Mouse (Mus musculus) neural tube, embryonic 13.5 days (tissue): ENCODE results near the gene Slc46a2. TPM values are rescaled to one million over a fixed set of nuclear protein-coding genes. Genes with fewer than 3 reads are reported as not detected.

Experiments used
- ATAC-seq: fragments of 200-750 bp; cut with Nextera tagmentation; 2 replicates; pipeline ENCODE4 v1.8.0; 2017; ENCODE audit warnings: low read depth, mild to moderate bottlenecking, moderate TSS enrichment, moderate library complexity
- H3K27ac ChIP-seq: fragments of 300-500 bp; sonication (generic); replicated peaks from 2 replicates; pipeline ENCODE4 v1.5.1; 2015; ENCODE audit warnings: moderate library complexity, mild to moderate bottlenecking, inconsistent platforms
- H3K27me3 ChIP-seq: fragments of 300-500 bp; sonication (generic); 2 replicates; pipeline ENCODE4 v1.6.1; 2015; ENCODE audit warnings: mild to moderate bottlenecking, inconsistent platforms
- H3K36me3 ChIP-seq: fragments of 300-500 bp; sonication (generic); 2 replicates; pipeline ENCODE4 v1.6.1; 2015; ENCODE audit warnings: mild to moderate bottlenecking, inconsistent platforms
- H3K4me1 ChIP-seq: fragments of 300-500 bp; sonication (generic); replicated peaks from 2 replicates; pipeline ENCODE4 v1.6.1; 2015; ENCODE audit warnings: inconsistent platforms
- H3K4me2 ChIP-seq: fragments of 300-500 bp; sonication (generic); 2 replicates; pipeline ENCODE4 v1.6.1; 2015; ENCODE audit warnings: inconsistent platforms, mild to moderate bottlenecking, moderate library complexity
- H3K4me3 ChIP-seq: fragments of 300-500 bp; sonication (generic); 2 replicates; pipeline ENCODE4 v1.5.1; 2015; ENCODE audit warnings: mild to moderate bottlenecking, inconsistent platforms
- H3K9ac ChIP-seq: fragments of 300-500 bp; sonication (generic); 2 replicates; pipeline ENCODE4 v1.6.1; 2015; ENCODE audit warnings: moderate library complexity, mild to moderate bottlenecking, inconsistent platforms
- H3K9me3 ChIP-seq: fragments of 300-500 bp; sonication (generic); 2 replicates; pipeline ENCODE4 v1.6.1; 2016; ENCODE audit warnings: inconsistent platforms
- WGBS: fragments of 180-500 bp; shearing (Covaris S2); methylation state at CpG from one replicate; pipeline ENCODE4 v1.1.7; 2015; 5-methylcytosine and 5-hydroxymethylcytosine counted together
- polyA plus RNA-seq: library from polyadenylated mRNA; unstranded; fragments of >200 nt; fragmentation: Nextera tagmentation; extraction: Ambion mirVana; gene quantifications from 2 replicates; pipeline ENCODE4 v1.2.1, GENCODE M21; 2015

The Slc46a2 gene
- polyA plus RNA-seq, 1 experiment from 2014 or later, result not detected

DNA sequence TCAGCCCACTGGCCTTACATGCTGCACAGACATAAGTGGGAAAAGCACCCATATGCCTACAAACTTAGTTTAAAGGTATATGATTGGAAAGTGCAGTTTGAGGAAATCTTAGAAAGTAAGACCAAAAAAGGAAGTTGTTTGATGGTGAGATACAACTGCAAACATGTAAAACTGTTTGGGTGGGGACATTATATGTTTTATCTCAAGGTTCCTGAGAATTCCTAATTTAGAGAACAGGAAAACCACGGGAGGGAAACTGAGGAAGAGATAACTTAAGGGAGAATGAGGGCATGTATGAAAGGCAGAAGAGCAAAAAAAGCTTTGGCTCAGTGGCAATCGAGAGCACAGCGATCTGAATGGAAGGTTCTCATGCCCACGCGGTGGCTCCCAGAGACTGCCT, 27.8 kb downstream of the Slc46a2 start:
- no peaks in the 10 kb centered on the region for H3K4me1 ChIP-seq
- no peak overlapping the region for H3K4me3 ChIP-seq
- H3K36me3 ChIP-seq, result peaks cover 29% of the 10 kb centered on the region
- WGBS, result 94% methylated on average over 5 of the region's 5 CpGs
- no peak overlapping the region for H3K27ac ChIP-seq
- no peak overlapping the region for H3K9ac ChIP-seq
- H3K4me2 ChIP-seq, result no peak overlapping the region
- no peaks in the 10 kb centered on the region for H3K27me3 ChIP-seq
- H3K9me3 ChIP-seq, result no peaks in the 10 kb centered on the region
- no peak for ATAC-seq

- peaks cover 30% of the 10 kb centered on the region for H3K36me3 ChIP-seq
- H3K4me2 ChIP-seq, result no peak overlapping the region
- H3K9ac ChIP-seq, result no peak overlapping the region
- 91% methylated on average over 6 of the region's 6 CpGs for WGBS
- no peaks in the 10 kb centered on the region for H3K4me1 ChIP-seq
- no peak overlapping the region for H3K4me3 ChIP-seq
- no peaks in the 10 kb centered on the region for H3K27me3 ChIP-seq
- H3K27ac ChIP-seq, result no peak overlapping the region
- H3K9me3 ChIP-seq, result no peaks in the 10 kb centered on the region
- no peak for ATAC-seq
These were observed 28.6 kb downstream of the Slc46a2 start for GRCm38 (mm10) chr4:59886281-59886680.

DNA sequence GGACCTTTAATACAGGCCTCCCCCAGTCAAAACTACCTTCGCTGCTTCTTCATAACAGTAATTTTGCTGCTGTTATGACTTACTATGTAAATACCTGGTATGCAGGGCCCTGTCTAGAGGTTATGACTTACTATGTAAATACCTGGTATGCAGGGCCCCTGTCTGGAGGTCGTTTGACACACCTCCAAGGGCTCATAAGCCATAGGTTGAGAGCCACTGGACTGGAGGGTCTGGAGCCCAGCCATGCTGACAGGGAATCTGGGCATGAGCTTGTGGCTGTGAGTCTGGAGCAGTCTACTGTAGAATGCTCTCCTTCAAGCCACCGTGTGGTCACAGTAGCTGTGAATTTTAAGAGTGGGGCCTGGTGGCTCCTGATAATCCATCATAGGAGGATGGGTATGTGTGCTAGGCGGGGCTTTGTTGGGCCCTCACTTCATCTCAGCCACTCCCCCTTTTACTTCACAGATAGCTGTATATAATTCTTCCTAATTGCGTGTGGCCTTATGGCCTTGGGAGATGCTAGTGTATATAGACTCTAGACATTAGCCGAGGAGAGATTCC, 30.6 kb downstream of the Slc46a2 start:
- no peak overlapping the region for H3K4me3 ChIP-seq
- H3K9ac ChIP-seq, result no peak overlapping the region
- no peak for ATAC-seq
- 83% methylated on average over 6 of the region's 6 CpGs for WGBS
- H3K9me3 ChIP-seq, result no peaks in the 10 kb centered on the region
- no peak overlapping the region for H3K4me2 ChIP-seq
- peaks cover 45% of the 10 kb centered on the region for H3K36me3 ChIP-seq
- H3K27me3 ChIP-seq, result no peaks in the 10 kb centered on the region
- no peaks in the 10 kb centered on the region for H3K4me1 ChIP-seq
- no peak overlapping the region for H3K27ac ChIP-seq

- 88% methylated on average over 2 of the region's 2 CpGs for WGBS
- no peak overlapping the region for H3K4me2 ChIP-seq
- H3K9ac ChIP-seq, result no peak overlapping the region
- H3K27ac ChIP-seq, result no peak overlapping the region
- H3K4me1 ChIP-seq, result no peaks in the 10 kb centered on the region
- no peaks in the 10 kb centered on the region for H3K9me3 ChIP-seq
- no peak for ATAC-seq
- no peak overlapping the region for H3K4me3 ChIP-seq
- peaks cover 43% of the 10 kb centered on the region for H3K36me3 ChIP-seq
- no peaks in the 10 kb centered on the region for H3K27me3 ChIP-seq
These were observed 33.6 kb downstream of the Slc46a2 start for GRCm38 (mm10) chr4:59881210-59881609.

DNA sequence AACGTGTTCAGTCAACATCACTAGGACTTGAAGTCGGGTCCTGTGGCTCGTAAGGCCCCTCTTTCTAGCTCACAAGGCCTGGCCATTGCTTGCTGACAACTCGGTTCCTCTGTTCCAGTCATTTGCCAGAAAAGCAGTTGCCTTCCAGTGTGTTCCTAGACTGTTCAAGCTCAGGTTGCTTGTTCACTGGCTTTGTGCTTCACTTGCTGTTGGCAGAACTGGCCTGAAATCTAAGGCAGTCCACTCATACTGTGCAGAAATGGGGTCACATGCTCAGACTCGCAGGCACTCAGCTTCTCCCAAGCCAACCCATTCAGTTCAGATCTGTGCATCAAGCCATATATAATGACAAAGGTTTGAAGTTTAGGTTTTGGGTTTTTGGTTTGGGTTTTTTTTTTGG, 34.1 kb downstream of the Slc46a2 start:
- no peaks in the 10 kb centered on the region for H3K4me1 ChIP-seq
- peaks cover 40% of the 10 kb centered on the region for H3K36me3 ChIP-seq
- no peaks in the 10 kb centered on the region for H3K9me3 ChIP-seq
- ATAC-seq, result no peak
- no peak overlapping the region for H3K27ac ChIP-seq
- H3K27me3 ChIP-seq, result no peaks in the 10 kb centered on the region
- H3K4me2 ChIP-seq, result no peak overlapping the region
- 92% methylated on average over 5 of the region's 5 CpGs for WGBS
- no peak overlapping the region for H3K9ac ChIP-seq
- no peak overlapping the region for H3K4me3 ChIP-seq

- 82% methylated on average over 3 of the region's 3 CpGs for WGBS
These were observed 35.4 kb downstream of the Slc46a2 start for GRCm38 (mm10) chr4:59879444-59879843.

DNA sequence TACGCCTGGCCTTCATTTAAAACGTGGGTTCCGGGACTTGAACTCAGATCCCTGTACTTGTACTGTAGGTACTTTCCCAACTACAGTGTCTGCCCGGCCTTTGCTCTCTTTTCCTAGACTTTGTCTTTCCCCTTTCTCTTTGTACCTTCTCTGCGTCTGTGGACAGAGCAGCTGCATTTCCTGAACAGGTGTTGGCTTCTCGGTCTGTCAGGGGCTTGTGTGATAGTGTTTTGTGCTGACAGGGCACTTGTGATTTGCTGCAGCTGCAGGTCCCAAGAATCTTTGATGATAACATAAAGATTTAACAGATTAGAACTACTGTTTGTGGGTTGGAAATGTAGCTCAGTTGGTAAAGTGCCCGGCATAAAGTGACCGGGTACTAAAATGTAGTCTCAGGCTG, 36.3 kb downstream of the Slc46a2 start:
- H3K27me3 ChIP-seq, result no peaks in the 10 kb centered on the region
- H3K27ac ChIP-seq, result no peak overlapping the region
- H3K4me3 ChIP-seq, result no peak overlapping the region
- ATAC-seq, result no peak
- H3K4me2 ChIP-seq, result no peak overlapping the region
- H3K4me1 ChIP-seq, result no peaks in the 10 kb centered on the region
- no peaks in the 10 kb centered on the region for H3K9me3 ChIP-seq
- H3K9ac ChIP-seq, result no peak overlapping the region
- peaks cover 30% of the 10 kb centered on the region for H3K36me3 ChIP-seq
- WGBS, result 91% methylated on average over 8 of the region's 8 CpGs

More at GRCm38 (mm10) chr4:59879444-59879843, 35.4 kb downstream of the Slc46a2 start:
- Histone ChIP-seq H3K27ac (no peak overlapping the region), H3K4me2 (no peak overlapping the region), H3K4me3 (no peak overlapping the region), H3K9me3 (no peaks in the 10 kb centered on the region), H3K27me3 (no peaks in the 10 kb centered on the region), H3K9ac (no peak overlapping the region), H3K36me3 (peaks cover 30% of the 10 kb centered on the region), H3K4me1 (no peaks in the 10 kb centered on the region)
- no peak for ATAC-seq

DNA sequence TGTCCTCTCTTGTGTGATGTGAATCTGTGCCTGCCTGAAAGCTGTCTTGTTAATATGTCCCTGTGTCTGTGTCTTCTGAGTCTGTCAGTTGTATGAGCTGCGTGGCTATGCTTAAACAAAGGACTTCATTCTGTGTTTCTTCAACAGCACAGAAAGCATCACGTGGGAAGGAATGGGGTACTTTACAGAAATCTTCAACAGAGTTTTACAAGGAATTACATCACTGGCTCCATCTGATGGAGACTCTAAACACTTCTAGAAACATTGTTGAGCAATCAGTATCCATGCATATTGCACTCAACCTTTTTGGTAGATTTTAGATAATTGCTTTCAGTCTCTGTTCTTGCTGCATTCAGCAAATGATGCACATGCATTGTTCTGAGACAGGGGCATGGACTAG, 37.8 kb downstream of the Slc46a2 start:
- WGBS, result 61% methylated on average over 2 of the region's 2 CpGs
- peaks cover 18% of the 10 kb centered on the region for H3K36me3 ChIP-seq
- 0 out of 2 replicates have a peak, but pooled peaks cover 3% of the 10 kb centered on the region for H3K4me1 ChIP-seq
- ATAC-seq, result no peak
- H3K9ac ChIP-seq, result no peak overlapping the region
- no peaks in the 10 kb centered on the region for H3K27me3 ChIP-seq
- no peak overlapping the region for H3K4me2 ChIP-seq
- no peaks in the 10 kb centered on the region for H3K9me3 ChIP-seq
- H3K27ac ChIP-seq, result no peak overlapping the region
- no peak overlapping the region for H3K4me3 ChIP-seq

- Histone ChIP-seq H3K36me3 (peaks cover 17% of the 10 kb centered on the region), H3K4me3 (no peak overlapping the region), H3K9me3 (no peaks in the 10 kb centered on the region), H3K9ac (no peak overlapping the region), H3K4me1 (0 out of 2 replicates have a peak, but pooled peaks cover 3% of the 10 kb centered on the region), H3K27me3 (no peaks in the 10 kb centered on the region), H3K27ac (no peak overlapping the region), H3K4me2 (no peak overlapping the region)
- ATAC-seq, result no peak
- 72% methylated on average over 6 of the region's 6 CpGs for WGBS
These were observed 38.3 kb downstream of the Slc46a2 start for GRCm38 (mm10) chr4:59876570-59876969.

GRCm38 (mm10) chr4:59873830-59874229, 41.0 kb downstream of the Slc46a2 start:
- 50% methylated on average over 5 of the region's 5 CpGs for WGBS
- Histone ChIP-seq H3K27ac (no peak overlapping the region), H3K4me2 (no peak overlapping the region), H3K9ac (no peak overlapping the region), H3K4me1 (0 out of 2 replicates have a peak, but pooled peaks cover 3% of the 10 kb centered on the region), H3K4me3 (no peak overlapping the region), H3K27me3 (no peaks in the 10 kb centered on the region), H3K36me3 (0 out of 2 replicates have a peak, but pooled peaks cover 2% of the 10 kb centered on the region), H3K9me3 (no peaks in the 10 kb centered on the region)
- no peak for ATAC-seq

GRCm38 (mm10) chr4:59873240-59873639, 41.6 kb downstream of the Slc46a2 start:
- no peak overlapping the region for H3K4me3 ChIP-seq
- 0 out of 2 replicates have a peak, but pooled peaks cover 5% of the 10 kb centered on the region for H3K36me3 ChIP-seq
- no peak for ATAC-seq
- H3K4me2 ChIP-seq, result no peak overlapping the region
- H3K9ac ChIP-seq, result no peak overlapping the region
- WGBS, result 50% methylated on average over 6 of the region's 6 CpGs
- H3K27ac ChIP-seq, result no peak overlapping the region
- H3K4me1 ChIP-seq, result 0 out of 2 replicates have a peak, but pooled peaks cover 3% of the 10 kb centered on the region
- H3K27me3 ChIP-seq, result no peaks in the 10 kb centered on the region
- no peaks in the 10 kb centered on the region for H3K9me3 ChIP-seq

DNA sequence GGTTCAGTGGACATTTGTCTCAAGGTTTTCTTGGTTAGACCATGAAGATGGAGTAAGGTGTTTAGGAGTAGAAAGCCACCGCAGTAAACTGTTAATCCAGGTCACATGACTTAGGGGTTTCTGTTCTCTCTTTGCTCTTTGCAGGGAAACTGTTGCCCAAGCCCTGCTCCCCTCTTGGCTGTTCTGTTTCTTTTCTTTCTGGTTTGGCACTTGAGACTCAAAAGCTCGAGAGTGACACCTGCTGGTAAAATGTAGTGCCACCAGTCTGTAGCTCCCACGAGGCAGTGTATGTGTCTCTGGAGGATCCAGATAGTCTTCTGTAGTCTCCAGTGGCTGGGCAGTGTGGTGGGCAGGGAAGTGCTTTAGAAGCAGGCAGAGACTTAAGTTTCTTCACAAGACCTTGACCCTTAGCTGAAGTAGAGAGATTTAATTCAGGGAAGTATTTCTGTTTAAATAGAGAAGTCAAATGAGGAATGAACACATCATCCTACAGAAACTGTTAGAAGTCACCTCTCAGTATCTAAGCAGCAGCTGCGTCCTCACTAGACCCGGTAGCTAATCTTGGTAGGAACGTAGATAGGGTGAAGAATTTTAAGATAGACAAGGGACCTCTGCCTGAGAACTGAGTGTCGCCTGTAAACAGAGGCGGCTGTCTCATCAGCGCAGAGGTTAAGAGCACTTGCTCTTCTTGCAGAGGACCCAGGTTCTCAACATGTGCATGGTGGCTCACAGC, 43.8 kb downstream of the Slc46a2 start:
- 62% methylated on average over 9 of the region's 9 CpGs for WGBS
- no peak overlapping the region for H3K9ac ChIP-seq
- 0 out of 2 replicates have a peak, but pooled peaks cover 7% of the 10 kb centered on the region for H3K36me3 ChIP-seq
- H3K27ac ChIP-seq, result no peak overlapping the region
- H3K27me3 ChIP-seq, result no peaks in the 10 kb centered on the region
- no peaks in the 10 kb centered on the region for H3K9me3 ChIP-seq
- no peak overlapping the region for H3K4me3 ChIP-seq
- peak; percentile 71; the same call in 1 of the 2 replicates for ATAC-seq
- no peak overlapping the region for H3K4me2 ChIP-seq
- 0 out of 2 replicates have a peak, but pooled peaks cover 3% of the 10 kb centered on the region for H3K4me1 ChIP-seq
